Mouse (Mus musculus) embryo, embryonic 10 days (tissue): Measurements from ENCODE around the gene Poln.
A peak's percentile ranks its signal among the peaks of the same experiment; 100 is the strongest.

Experiments used
- DNase-seq: peaks from one replicate; pipeline ENCODE4 v3.0.0-alpha.2; 2015; ENCODE audit warnings: low spot score

The Poln gene

DNA sequence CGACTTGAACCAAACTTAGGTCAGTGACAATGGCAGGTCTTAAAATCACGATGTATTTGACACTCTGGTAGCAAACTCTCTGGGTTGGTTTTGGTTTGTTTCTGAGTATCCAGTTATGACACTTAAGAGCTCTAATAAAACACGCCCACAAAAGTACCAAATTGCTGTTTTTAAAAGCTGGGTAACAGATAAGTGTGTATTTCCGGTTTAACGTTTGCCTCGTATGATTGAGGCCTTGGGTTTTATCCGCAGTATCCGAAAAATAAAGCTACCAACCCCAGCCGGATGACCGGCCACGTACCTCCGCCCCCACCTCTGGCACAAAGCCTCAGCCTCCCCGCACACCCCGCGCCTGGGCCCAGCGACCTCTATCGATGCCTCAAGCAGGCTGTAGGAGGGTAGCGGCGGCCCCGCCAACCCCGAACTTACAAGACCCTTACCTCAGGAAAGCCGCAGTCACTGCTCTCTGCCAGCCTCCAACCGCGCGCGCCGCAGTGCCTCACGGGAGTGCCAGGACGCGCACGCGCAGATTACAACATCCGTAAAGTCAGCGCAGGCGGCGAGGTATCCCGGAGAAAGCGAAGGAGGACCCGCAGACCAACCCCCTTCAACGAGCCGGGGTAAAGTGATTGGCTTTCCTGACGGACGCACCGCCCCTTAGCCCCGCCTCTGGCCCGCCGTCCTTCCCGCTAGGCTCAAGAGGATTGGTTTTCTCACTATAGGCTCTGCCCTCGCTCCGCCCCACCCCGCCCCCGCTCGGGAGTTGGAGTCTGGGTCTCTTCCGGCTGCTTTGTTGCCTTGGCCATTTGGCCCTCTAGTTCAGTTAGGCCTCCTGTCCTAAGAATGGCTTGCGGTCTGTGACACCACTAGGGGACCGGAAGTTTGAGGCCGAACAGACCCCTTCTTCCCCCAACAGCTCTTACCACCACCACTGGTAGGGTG is at the start of gene Poln, which contains the start of gene Haus3:
Gene Poln (minus strand): TSS at position 499 of the 942 bp plus-strand sequence.
Gene Haus3 (minus strand): TSS at position 578 of the 942 bp plus-strand sequence.
- DNase-seq, result peak; percentile 100

DNA sequence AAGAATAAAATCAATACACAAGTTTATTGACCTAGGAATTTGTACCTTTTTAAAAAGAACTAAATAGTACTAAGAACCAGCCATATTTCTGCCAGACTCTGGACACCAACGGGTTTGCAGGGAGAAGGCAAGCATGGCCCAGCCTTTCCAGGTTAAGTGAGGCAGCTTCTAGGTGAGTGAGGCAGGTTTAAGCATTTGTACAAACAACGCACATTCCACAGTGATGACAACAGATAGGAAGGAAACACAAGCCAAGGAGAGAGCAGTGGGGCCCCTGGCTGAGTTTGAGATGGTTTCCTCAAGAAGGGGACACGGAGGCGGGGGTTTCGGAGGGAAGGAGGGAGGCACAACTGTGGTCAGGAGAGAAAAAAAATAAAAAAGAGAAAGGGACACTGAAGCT is 49.4 kb upstream of the Poln start:
- DNase-seq, result no peak

DNA sequence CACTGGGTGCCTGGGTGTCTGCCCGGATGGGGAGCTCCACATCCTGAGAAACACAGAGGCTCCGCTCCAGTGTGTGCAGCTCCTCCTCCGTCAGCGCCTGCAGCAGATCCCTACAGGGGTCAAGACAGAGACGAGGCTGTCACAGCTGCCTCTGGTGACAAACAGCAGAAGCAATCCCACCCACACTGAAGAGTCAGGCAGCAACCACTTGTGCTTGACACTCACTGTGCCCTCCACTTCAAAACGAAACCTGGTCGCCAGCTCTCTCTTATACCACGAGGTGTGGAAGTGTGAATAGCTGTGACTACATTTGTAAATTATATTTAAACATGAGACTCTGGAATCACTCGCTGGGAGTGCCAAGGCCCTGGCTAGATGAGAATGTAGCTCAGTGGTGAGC is 48.5 kb upstream of the Poln start:
- peak; percentile 19 for DNase-seq

DNA sequence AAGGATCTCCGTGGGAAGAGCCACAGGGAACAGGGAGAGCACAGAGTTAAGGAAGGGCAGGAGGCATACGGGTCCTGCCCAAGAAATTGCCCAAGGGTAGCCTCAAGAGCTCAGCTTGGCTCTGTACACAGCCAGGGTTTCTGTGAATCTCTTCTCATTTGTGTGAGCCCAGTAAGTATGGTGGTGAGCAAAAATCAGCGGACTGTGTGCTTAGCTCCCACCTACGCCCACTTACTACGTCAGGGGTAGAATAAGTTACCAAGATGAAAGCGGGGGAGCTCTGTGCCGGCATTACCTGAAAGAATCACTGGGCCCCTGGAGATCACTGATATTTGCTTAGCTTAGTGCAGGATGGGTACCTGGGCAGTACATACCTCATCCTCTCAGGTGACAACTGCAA is 46.8 kb upstream of the Poln start:
- DNase-seq, result no peak

DNA sequence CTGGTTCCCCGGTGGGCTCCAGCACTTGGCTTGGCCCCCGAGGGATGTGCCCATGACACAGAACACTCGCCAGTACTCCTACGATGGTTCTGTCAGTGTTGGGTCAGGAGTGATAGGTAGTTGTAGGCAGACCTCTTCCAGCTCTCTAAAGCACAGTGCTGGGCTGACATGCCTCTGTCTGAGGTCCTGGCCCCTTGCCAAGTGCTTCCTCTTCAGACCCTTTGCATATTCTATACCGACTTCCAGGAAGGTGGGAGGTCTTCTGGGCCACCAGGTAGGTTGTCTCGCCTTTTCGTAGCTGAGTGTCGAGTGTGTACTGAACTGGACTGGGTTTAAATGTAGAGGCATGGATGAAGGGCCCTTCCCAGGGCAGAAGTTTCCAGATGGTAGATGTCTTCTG is 44.4 kb upstream of the Poln start:
- DNase-seq, result no peak

DNA sequence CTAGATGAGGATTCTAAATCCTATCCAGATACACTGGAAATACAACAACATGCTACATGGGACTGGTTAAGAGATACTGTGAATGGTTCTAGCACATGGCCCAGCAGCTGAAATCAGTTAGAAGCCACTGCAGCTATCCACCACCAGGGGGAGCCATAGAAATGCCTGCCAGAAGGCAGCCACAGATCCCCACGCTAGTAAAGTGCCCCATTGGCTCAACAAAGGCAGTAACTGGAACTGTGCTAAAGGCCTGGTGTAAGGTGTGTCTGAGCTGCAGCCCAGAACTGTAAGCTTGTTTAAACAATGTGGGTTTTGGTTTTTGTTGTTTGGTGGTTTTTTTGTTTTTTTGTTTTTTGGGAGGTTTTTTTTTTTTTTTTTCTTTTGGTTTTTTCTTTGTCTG is 41.0 kb upstream of the Poln start:
- peak; percentile 90 for DNase-seq

DNA sequence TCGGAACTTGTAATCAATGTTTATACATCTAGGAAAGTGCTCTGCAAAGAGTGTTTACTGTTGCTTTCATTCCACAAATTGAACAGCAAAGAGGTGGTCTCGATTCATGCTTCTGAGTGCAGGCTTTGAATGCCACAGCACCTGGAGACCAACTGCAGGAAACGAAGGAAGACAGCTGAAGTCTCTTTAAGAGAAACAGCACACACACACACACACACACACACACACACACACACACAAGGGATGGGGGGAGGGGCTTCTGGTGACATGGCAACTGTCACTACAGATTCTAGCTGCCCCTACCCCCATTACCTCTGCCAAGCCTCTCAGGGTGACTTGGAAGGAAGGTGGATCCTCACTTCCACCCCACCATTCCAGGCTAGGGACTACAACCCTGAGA is 38.3 kb upstream of the Poln start:
- no peak for DNase-seq

DNA sequence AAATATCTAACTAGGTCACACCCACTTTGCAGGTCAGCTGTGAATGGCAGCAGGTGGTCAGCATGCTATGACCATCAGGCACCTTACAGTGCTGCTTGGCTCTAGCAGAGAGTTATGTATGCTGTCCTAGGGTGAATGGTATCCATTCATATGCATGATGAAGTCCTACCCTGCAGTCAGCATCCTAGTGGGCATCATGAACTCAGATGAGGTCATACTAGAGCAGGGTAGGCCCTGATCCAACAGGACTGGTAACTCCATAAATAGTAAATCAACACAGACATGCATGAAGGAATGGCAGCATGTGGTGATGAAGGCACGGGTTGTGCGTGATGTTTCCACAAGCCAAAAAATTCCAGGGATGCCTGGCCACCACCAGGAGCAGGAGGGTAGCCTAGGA is 36.5 kb upstream of the Poln start:
- no peak for DNase-seq

DNA sequence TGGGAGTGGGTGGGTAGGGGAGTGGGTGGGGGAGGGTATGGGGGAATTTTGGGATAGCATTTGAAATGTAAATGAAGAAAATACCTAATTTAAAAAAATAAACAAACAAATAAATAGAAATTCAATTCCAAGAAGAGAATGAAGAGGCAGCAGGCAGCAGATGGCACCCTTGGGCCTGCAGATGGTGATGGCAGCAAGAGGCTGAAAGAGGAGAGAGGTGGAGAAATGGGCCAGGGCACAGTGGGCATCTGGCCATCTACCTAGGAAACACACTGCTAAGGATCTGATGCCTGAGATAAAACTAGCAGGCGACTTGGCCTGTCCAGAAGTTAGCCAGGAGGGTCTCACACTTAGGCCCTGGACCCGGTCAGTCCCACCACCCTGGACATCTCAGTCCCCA is 35.7 kb upstream of the Poln start:
- no peak for DNase-seq

DNA sequence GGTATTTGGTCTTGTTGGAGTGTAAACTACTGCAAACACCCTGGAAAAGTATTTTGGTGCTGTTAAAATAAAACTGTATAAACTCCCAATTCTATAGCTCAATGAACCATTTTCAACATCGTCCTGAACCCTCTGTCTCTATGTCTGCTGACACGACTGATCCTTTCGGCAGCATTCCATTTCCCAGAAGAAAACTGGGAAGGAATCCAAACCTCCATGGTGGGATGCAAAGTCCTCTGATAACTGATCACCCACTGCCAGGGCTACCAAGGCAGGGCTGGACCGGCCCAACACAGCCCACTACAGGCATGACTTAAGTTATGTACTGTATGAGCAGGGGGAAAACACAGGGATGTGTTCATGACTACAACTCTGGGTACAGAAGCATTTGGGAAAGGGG is 32.8 kb upstream of the Poln start:
- no peak for DNase-seq

DNA sequence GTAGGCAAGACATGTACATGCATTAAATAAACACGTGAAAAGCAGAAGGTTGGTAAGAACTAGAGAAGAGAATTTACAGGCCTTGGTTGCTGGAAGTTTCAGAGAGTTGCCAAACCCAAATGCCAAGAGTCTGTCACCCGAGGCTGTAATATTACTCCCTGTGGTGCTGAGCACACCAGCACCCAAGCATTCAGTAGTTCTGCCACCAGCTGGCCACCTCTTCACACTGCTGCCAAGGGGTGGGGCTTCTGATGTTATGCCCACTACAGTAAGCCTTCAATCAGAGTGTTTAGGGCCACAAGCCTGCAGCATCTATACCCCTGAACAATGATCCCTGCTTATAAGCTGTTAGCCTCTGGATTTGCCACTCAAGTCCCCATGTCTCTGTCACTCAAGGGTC is 32.1 kb upstream of the Poln start:
- DNase-seq, result no peak

DNA sequence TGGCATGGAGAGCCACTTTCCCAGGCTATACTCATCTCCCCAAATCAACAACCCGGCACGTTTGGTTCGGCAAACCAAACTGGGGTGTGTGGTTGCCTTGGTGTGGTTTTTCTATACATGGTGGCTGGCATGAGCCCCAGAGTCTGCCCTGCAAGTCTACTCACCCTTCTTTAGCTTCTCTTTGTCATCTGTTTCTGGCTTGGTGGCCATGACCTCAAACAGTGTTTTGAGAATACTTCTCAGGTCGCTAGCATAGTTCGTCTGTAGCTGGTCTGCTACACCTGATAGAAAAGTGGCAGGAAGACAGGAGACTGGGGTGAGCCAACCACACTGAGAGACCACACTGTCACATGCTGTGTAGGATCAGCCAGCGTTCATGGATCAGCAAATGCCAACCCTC is 29.4 kb upstream of the Poln start:
- no peak for DNase-seq

DNA sequence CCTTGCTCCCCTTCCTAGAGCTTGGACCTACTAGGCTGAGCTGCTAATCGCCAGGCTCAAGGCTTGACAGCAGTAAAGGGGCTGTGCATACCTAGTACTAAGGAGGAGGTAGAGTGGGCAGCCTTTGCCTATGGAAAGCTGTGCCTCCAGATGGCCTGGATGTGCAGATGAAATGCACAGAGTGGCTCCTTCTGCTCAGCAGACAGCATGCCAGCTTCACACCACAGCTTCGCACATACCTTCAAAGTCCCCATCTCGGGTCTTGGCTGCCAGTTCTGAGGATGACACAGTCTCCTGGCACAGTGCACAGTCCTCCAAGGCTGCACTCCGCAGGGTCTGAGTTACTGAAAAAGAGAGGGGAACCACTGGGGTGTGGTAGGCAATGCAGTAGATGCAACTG is 28.0 kb upstream of the Poln start:
- DNase-seq, result no peak

DNA sequence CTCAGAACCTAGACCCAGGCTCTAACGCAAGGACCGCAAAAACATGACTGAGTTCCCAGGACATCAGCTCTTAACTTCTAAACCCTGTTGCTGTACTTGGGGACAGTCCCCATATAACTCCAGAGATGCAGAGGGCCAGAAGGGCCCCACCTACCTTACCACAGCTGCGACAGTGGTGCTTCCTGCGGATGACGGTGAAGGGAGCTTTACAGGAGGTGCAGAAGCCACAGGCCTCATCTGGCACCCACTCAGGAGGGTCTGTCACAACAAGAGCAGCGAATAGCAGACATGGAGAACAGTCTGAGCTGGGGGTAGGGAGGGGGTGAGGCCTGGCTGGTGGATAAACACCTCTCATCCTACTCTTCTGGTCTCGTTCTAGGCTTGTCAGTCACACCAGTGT is 27.2 kb upstream of the Poln start:
- no peak for DNase-seq

DNA sequence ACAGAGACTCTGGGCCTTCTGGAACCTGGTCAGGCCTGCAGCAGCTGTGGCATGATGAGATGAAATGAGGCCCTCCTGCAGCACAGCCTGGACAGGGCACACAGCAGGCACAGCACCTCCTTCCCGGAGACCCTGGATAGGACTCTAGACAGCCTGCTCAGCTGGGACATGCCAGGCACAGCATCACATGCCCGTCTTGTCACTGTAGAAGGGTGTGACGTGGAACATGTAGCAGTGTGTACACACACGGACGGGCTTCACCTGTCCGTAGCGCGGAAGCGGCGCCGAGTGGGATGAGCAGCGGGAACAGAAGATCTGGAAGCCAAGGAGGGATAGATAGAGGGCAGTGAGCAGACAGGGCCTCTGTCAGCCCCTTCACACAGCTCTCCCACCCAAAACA is 26.5 kb upstream of the Poln start:
- DNase-seq, result no peak

DNA sequence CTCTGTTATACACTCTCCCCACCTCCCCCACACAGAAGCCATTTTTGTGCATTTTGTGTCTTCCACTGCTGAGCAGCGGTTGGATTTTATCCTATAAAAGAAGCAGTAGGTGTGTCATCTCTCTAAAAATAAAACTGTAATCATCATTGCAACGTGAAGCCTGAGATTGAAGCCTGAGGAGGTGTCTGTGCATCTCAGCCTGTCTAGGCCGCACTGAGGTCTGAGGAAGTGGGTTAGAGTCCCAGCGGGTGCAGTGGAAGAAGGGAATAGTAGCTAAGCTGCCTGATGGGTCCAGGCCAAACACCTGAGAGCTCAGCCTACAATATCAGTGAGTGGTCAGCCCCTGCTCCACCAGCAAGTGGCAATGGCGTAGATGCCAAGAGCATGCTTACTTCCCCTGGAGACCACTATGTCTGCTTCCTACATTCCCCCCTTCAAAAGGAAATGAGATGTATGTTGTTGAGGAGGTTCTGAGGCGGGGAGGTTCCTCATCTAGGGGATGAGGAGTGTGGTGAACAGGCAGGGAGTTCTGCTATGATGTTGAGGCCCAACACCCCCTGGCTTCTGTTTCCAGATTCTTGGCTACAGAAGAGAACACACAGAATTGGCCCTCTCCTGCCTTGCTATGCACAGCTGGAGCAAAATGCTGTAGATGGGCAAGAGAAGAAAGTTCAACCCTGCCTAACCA is 25.9 kb upstream of the Poln start:
- no peak for DNase-seq

DNA sequence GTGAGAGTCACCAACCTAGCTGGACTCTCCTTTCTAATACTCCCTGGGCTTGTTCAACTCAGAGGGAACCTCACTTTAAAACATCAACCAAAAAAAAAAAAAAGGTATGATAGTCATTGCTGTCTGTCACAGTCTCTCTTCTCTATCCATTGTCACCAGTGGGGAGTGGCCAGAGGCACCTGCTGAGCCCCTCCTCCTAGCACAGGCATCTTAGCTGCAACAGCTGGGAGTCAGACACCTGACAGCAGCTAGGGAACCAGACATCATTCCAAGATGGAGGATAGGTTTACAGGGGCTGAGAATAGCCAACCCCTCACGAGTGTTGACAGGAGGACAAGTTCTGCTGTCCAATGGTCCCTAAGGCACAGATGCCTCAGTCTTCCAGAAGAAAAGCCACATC is 25.2 kb upstream of the Poln start:
- DNase-seq, result no peak

DNA sequence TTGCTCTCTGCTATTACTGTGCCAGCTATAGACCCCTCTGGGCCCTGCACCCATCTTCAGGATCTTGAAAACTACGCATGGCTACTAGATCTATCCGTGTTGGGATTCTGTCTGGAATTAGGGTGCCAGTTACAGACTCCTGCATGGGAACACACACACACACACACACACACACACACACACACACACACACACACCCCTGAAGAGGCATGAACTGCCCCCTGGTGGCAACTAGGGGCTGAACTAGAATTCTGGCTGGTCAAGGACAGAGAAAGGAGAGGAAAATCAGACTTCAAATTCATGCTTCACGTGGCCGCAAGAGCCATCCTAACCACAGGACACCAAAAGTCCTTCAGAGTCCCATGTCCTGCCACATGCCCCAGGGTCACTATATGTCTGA is 22.6 kb upstream of the Poln start:
- DNase-seq, result no peak

DNA sequence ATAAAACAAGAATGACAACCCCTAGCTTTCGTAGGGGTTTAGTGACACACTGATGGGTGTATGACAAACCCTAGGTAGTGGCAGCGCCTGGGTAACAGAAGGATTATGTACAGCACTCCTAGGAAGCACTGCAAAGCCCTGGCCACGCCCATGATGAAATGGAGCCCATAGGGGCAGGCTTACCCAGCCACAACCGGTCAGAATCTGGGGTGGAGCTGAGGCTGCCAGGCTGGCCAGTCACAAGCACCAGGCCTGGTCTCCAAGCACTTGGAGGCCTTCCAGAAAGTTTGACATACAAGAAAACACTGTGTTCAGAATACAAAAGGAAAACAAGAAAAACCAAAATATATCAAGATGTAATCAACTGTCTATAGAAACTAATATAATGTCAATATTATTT is 21.8 kb upstream of the Poln start:
- DNase-seq, result no peak

DNA sequence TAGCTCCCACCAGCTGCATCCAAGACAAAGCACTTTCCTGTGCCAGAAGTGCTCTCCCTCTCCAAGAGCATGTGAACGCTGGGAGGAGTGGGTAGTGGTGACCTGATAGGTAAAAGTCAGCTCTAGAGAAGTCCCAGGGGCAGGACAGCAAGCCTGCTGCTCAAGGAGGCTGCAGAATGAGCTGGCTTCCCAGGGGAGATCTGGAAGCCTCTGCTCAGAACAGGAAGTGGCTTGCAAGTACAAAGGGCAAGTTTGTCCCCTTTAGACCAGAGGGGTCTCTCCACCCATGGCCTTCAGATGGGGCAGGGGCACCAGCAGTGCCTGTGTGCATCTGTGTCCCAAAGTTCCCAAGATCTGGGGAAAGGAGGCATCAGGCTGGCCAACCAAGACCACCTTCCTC is 20.3 kb upstream of the Poln start:
- DNase-seq, result no peak

DNA sequence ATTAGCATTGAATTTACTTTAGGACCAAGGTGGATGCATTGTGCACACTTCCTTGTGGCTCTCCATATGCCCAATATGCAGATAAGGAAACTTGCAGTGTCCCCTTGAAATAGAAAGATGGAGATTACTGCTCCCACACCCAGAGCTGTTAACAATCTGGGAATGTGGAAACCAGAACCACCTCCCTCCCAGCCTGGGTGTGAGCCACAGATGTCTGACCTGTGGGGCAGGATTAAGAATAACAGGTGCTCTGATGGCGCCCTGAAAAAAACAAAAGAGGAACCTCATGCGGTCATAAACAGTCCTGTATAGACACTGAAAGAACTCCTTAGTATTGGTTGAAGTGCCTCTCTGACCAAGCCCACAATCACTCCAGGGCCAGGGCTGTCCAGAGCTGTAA is 19.6 kb upstream of the Poln start:
- no peak for DNase-seq

DNA sequence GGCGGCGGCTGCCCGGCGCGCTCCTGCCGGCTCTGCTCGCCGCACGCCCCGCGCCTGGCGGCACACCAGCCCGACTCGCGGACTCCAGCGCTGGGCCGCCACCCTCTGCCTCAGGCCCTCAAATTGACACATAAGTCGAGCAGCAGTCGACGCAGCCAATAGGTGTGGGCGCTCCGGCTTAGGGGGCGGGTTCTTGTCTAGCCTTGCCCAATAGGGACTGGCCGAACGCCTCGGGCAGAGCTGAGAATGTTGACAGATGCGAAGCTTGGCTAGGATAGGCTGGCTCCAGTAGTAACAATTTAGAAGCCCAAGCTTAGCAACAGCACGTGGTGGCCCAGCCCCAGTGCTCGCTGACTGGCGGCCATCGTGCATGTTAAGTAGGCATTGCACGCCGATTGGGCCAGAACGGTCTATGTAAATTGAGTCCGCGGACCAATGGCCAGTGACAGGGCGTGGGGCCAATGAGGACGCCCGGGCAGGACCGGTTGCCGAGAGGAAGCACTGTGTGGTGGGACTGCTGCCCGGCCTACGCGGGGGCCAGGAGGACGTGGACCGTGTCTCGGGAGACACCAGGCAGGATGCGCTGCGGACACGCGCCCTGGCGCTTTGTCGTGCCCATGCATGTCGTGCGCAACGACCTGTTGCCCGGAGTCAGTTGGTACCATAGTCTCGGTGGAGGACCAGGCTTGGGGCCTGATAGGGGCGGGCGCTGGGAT is 18.5 kb upstream of the Poln start, which contains the start of gene Mxd4:
Gene Mxd4 (minus strand): TSS at position 120 of the 716 bp plus-strand sequence.
- peak; percentile 100 for DNase-seq

DNA sequence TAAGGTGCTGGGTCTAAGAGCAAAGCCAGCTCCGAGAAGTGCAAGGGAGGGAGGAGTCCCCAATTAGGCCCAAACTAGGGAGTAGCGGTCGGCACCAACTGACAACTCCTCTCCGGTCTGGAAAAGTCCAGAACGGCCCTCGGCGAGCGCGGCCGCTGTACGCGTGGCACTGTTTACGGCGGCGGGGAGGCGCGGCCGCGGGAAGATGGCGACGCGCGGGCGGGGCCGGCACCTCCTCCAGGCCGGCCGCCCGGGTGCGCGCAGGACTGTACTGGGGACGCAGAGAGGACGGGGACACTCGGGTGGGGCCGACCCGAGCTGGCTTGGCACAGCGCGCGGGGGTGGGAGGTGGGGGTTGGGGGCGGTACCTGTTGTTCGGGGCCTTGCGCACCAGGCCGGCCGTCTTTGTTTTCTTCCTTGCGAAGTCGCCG is 17.7 kb upstream of the Poln start:
- peak; percentile 59 for DNase-seq
